Mouse (Mus musculus) stomach, postnatal 0 days (tissue): ENCODE results near the gene Zfp652. TPM values are rescaled to one million over a fixed set of nuclear protein-coding genes. Genes with fewer than 3 reads are reported as not detected.

Experiments used
- ATAC-seq: fragments of 200-750 bp; cut with Nextera tagmentation; 2 replicates; pipeline ENCODE4 v1.8.0; 2017; ENCODE audit not compliant: low FRiP score, low TSS enrichment
- DNase-seq: peaks from one replicate; pipeline ENCODE4 v3.0.0-alpha.2; 2016; ENCODE audit warnings: low spot score
- H3K27ac ChIP-seq: fragments of 300-500 bp; sonication (generic); replicated peaks from 2 replicates; pipeline ENCODE4 v1.5.1; 2014; ENCODE audit warnings: mild to moderate bottlenecking, control low read depth
- H3K27me3 ChIP-seq: fragments of 300-500 bp; sonication (generic); 2 replicates; pipeline ENCODE4 v1.6.1; 2014; ENCODE audit warnings: low read length; ENCODE audit not compliant: control insufficient read depth, insufficient read depth
- H3K36me3 ChIP-seq: fragments of 300-500 bp; sonication (generic); 2 replicates; pipeline ENCODE4 v1.6.1; 2014; ENCODE audit warnings: low read length, mixed read lengths; ENCODE audit not compliant: control insufficient read depth, insufficient read depth
- H3K4me1 ChIP-seq: fragments of 300-500 bp; sonication (generic); replicated peaks from 2 replicates; pipeline ENCODE4 v1.6.1; 2014; ENCODE audit warnings: antibody characterized with exemption; ENCODE audit not compliant: control insufficient read depth, insufficient read depth
- H3K4me2 ChIP-seq: fragments of 300-500 bp; sonication (generic); replicated peaks from 2 replicates; pipeline ENCODE4 v1.6.1; 2014; ENCODE audit warnings: low read depth, mild to moderate bottlenecking, control low read depth, moderate library complexity
- H3K4me3 ChIP-seq: fragments of 300-500 bp; sonication (generic); 2 replicates; pipeline ENCODE4 v1.5.1; 2014; ENCODE audit warnings: low read depth, low read length, control low read depth
- H3K9ac ChIP-seq: fragments of 300-500 bp; sonication (generic); 2 replicates; pipeline ENCODE4 v1.6.1; 2014; ENCODE audit warnings: mild to moderate bottlenecking, low read length, control low read depth, mixed read lengths
- H3K9me3 ChIP-seq: fragments of 300-500 bp; sonication (generic); 2 replicates; pipeline ENCODE4 v1.6.1; 2016; ENCODE audit warnings: low read length; ENCODE audit not compliant: control insufficient read depth
- CTCF ChIP-seq: IDR thresholded peaks from 2 replicates; pipeline ENCODE4 v1.5.1; 2016; ENCODE audit warnings: antibody characterized with exemption, low read depth, mild to moderate bottlenecking, moderate library complexity
- EP300 ChIP-seq: optimal IDR thresholded peaks from 2 replicates; pipeline ENCODE3; 2016; ENCODE audit warnings: antibody characterized with exemption
- WGBS: fragments of 180-500 bp; shearing (Covaris S2); extraction: QIAGEN DNeasy Blood & Tissue Kit; methylation state at CpG from one replicate; pipeline ENCODE4 v1.1.7; 2014; 5-methylcytosine and 5-hydroxymethylcytosine counted together
- polyA plus RNA-seq: library from polyadenylated mRNA; unstranded; fragments of >200 nt; fragmentation: Nextera tagmentation; extraction: Ambion mirVana; gene quantifications from 2 replicates; pipeline ENCODE4 v1.2.1, GENCODE M21; 2015

The Zfp652 gene
- polyA plus RNA-seq, 1 experiment from 2014 or later = 10.0 TPM

DNA sequence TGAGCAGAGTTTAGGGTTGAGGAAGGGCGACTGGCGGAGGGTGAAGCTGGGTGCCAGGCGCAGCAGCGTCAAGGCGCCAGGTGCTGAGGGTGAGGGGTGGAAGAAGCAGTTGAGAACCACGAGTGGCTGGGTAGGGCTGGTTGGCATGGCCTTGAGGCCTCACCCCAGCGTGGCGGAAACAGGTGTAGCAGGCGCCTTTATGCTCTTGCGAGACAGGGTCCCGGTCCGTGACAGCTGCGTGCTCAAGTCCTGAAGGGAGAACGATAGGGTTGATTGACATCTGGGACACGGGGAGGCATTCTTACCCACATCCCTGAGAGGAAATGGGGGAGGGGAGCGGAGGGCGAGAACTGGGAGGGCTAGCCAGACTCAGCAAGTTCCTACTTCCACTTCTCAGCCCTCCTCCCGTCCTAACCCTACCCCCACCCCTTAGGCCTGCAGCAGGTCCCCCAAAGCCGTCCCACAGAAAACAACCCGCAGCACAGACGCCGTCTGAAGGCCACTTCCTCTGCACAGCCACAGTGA, 121.7 kb downstream of the Zfp652 start:
- H3K4me3 ChIP-seq = no peak overlapping the region
- DNase-seq (peak; percentile 41), ATAC-seq (peak; percentile 6; the same call in 1 of the 2 replicates)
- H3K4me1 ChIP-seq = peaks cover 5% of the 10 kb centered on the region
- H3K9me3 ChIP-seq = no peaks in the 10 kb centered on the region
- TF ChIP-seq EP300 = no peak
- no peak for TF ChIP-seq CTCF
- 0 out of 2 replicates have a peak, but pooled peaks cover 2% of the 10 kb centered on the region for H3K36me3 ChIP-seq
- peak overlapping the region; percentile 20; the same call in 1 of the 2 replicates for H3K4me2 ChIP-seq
- peaks cover 14% of the 10 kb centered on the region; the same call in 1 of the 2 replicates for H3K27me3 ChIP-seq
- WGBS = 17% methylated on average over 21 of the region's 22 CpGs
- no peak overlapping the region for H3K9ac ChIP-seq
- no peak overlapping the region for H3K27ac ChIP-seq

DNA sequence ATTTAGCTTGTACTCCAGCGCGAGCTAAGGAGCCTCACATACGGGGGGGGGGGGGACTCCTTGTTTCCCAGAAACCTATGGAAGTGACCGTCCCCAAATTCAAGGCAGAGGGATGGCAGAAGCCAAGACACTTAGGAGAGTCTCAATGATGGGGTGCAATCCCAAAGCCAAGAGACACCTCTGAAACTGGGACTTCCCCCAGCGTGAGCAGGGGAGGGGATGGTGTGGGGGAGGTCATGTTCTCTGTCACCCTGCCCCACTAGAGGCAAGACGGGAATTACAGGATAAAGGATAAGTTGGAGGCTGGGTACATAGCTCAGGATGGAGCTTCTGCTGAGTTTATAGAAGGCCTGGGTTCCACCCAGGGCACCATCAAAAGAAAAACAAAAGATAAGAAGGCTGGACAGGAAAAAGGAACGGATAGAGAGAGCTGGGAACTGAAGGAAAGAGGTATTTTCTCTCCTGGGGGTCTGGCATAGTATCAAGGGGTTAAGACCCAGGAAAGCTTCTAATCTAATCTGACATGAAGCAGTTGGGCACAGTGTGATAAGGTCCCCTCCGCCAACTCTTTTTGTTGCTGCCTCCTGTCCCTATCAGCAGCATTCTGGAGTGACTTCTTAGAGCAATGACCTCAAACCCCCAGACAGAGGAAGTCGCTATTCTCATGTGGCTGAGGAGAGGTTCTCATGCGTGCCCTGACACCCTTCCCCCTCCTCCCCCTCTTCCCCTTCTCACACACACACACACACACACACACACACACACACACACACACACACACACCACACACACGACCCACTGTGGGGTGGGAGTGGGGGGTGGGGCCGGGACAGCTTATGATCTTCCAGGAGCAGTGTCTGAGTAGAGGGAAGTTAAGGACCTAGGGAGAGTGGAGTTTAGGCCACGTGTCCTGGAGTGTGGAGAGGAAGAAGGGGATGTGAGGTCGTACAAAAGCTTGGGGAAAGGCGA, 122.6 kb downstream of the Zfp652 start:
- TF ChIP-seq EP300 = no peak
- no peak for TF ChIP-seq CTCF
- DNase-seq (no peak), ATAC-seq (no peak)
- Histone ChIP-seq H3K4me1 (peaks cover 5% of the 10 kb centered on the region), H3K27ac (no peak overlapping the region), H3K4me3 (no peak overlapping the region), H3K4me2 (no peak overlapping the region), H3K27me3 (peaks cover 8% of the 10 kb centered on the region; the same call in 1 of the 2 replicates), H3K9me3 (no peaks in the 10 kb centered on the region), H3K9ac (no peak overlapping the region), H3K36me3 (0 out of 2 replicates have a peak, but pooled peaks cover 2% of the 10 kb centered on the region)
- WGBS = 24% methylated on average over 15 of the region's 15 CpGs

DNA sequence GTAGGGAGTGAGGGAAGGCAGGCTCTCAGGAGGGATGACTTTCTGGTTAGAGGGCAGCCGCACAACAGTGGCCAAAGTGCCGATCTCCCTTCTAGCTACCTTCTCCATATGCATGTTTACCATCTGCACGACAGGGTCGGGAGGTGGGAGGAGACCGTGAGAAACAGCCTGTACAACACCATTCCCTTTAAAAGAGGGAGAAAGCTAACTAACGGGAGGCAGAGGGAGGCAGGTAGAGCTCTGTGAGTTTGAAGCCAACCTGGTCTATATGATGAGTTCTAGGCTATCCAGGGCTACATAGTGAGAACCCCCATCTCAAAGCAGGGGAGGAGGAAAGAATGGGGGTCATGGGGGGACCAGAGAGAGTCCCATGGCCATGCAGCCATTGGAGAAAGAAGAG, 123.4 kb downstream of the Zfp652 start:
- H3K4me2 ChIP-seq = no peak overlapping the region
- H3K4me1 ChIP-seq = peaks cover 5% of the 10 kb centered on the region; the same call in 1 of the 2 replicates
- H3K27ac ChIP-seq = no peak overlapping the region
- TF ChIP-seq EP300 (no peak), CTCF (no peak)
- no peaks in the 10 kb centered on the region for H3K9me3 ChIP-seq
- no peak overlapping the region for H3K4me3 ChIP-seq
- H3K36me3 ChIP-seq = 0 out of 2 replicates have a peak, but pooled peaks cover 2% of the 10 kb centered on the region
- no peak overlapping the region for H3K9ac ChIP-seq
- DNase-seq = no peak
- ATAC-seq = no peak
- peaks cover 7% of the 10 kb centered on the region; the same call in 1 of the 2 replicates for H3K27me3 ChIP-seq
- 37% methylated on average over 6 of the region's 6 CpGs for WGBS

DNA sequence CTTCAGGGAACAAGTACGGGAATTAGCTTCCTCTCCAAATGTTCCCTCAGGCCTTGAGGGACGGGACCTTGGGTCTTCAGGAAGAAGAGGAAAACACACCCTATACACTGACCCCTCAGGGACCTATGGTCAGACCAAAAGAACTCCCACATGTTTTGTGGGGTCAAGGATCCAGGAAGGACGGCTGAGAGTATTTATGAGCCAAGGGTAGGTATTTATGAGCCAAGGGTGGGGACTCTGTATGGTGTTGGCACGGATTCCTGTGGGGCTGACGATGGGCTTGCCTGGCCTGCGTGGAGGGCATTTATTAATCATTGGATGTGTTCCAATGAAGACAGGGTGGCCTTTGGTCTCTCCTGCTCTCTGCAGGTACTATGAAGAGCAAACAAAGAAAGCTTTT, 124.0 kb downstream of the Zfp652 start:
- Histone ChIP-seq H3K4me3 (no peak overlapping the region), H3K9me3 (no peaks in the 10 kb centered on the region), H3K27ac (no peak overlapping the region), H3K36me3 (0 out of 2 replicates have a peak, but pooled peaks cover 2% of the 10 kb centered on the region), H3K4me1 (no peaks in the 10 kb centered on the region; the same call in 1 of the 2 replicates), H3K4me2 (0 out of 2 replicates have a peak overlapping the region, but pooled peaks have one; percentile 5), H3K9ac (no peak overlapping the region), H3K27me3 (peaks cover 3% of the 10 kb centered on the region; the same call in 1 of the 2 replicates)
- no peak for DNase-seq
- no peak for TF ChIP-seq EP300
- TF ChIP-seq CTCF = no peak
- WGBS = 48% methylated on average over 6 of the region's 6 CpGs
- no peak for ATAC-seq

DNA sequence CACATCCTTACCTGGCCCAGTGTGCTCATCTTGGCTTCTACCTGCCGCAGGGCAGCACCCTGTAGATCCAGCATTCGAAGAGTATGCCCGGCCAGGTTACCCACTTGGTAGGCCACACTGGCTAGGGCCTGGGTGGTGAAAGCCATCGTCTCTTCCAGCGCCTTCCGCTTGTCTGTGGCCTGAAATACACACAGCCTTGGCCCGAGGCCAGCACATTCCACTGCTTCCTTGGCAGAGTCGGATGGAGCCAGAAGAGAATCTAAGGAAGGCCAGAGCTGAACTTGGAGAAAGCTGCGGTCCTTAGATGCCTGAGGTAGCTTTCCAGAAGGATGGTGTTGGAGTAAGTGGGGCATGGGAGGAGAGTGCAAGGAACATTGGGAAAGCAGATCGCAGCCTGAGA, 124.6 kb downstream of the Zfp652 start, which contains the start of gene Gngt2:
TSS of gene Gngt2 (plus strand) at position 158 of the 400 bp plus-strand sequence.
- no peak within 1 kb of the TSS; the same call in 1 of the 2 replicates for H3K27ac ChIP-seq
- TF ChIP-seq CTCF = no peak
- TF ChIP-seq EP300 = no peak
- no peak within 1 kb of the TSS for H3K9ac ChIP-seq
- peak; percentile 45; the same call in 1 of the 2 replicates for ATAC-seq
- H3K4me1 ChIP-seq = no peaks in the 10 kb centered on the region; the same call in 1 of the 2 replicates
- DNase-seq = peak; percentile 74
- 0 out of 2 replicates have a peak within 1 kb of the TSS, but pooled peaks have one; percentile 5 for H3K4me2 ChIP-seq
- H3K4me3 ChIP-seq = no peak within 1 kb of the TSS
- 33% methylated on average over 10 of the region's 10 CpGs for WGBS
- H3K36me3 ChIP-seq = 0 out of 2 replicates have a peak, but pooled peaks cover 2% of the 10 kb centered on the region
- H3K9me3 ChIP-seq = no peaks in the 10 kb centered on the region
- H3K27me3 ChIP-seq = peaks cover 3% of the 10 kb centered on the region; the same call in 1 of the 2 replicates
